Mouse (Mus musculus) liver, embryonic 14.5 days (tissue): ENCODE data around the gene Sp9. TPM values are rescaled to one million over a fixed set of nuclear protein-coding genes. Genes with fewer than 3 reads are reported as not detected.

ENCODE experiments used
- ATAC-seq: fragments of 200-750 bp; cut with Nextera tagmentation; 2 replicates; pipeline ENCODE4 v1.8.0; 2017; ENCODE audit warnings: moderate number of reproducible peaks, mild to moderate bottlenecking, moderate library complexity; ENCODE audit not compliant: insufficient read depth
- DNase-seq, 3 experiments: peaks; one replicate each; pipeline ENCODE4 v3.0.0-alpha.2; 2012 to 2013; ENCODE audit warnings: low read depth in 3 of 3, low spot score in 3 of 3
- H3K27ac ChIP-seq: fragments of 300-500 bp; sonication (generic); 2 replicates; pipeline ENCODE4 v1.5.1; 2014; ENCODE audit warnings: moderate library complexity, mild to moderate bottlenecking, control low read depth, inconsistent platforms
- H3K27me3 ChIP-seq: fragments of 300-500 bp; sonication (generic); 2 replicates; pipeline ENCODE4 v1.6.1; 2014; ENCODE audit warnings: mild to moderate bottlenecking, low read length, moderate library complexity; ENCODE audit not compliant: control insufficient read depth, insufficient read depth
- H3K36me3 ChIP-seq: fragments of 300-500 bp; sonication (generic); replicated peaks from 2 replicates; pipeline ENCODE4 v1.6.1; 2014; ENCODE audit warnings: low read depth; ENCODE audit not compliant: control insufficient read depth, insufficient read depth
- H3K4me1 ChIP-seq, 2 experiments: fragments of 200-500 bp in 1 of 2; fragments of 300-500 bp in 1 of 2; sonication (generic) in 1 of 2; replicated peaks; 2 replicates each; pipeline ENCODE4 v1.6.1; 2012 to 2014; ENCODE audit warnings: antibody characterized with exemption in 1 of 2, inconsistent platforms in 1 of 2, low read length in 1 of 2; ENCODE audit not compliant: control insufficient read depth in 2 of 2, insufficient read depth in 2 of 2
- H3K4me2 ChIP-seq: fragments of 300-500 bp; sonication (generic); 2 replicates; pipeline ENCODE4 v1.6.1; 2014; ENCODE audit warnings: low read depth, mild to moderate bottlenecking, control low read depth, moderate library complexity
- H3K4me3 ChIP-seq, 2 experiments: fragments of 200-500 bp in 1 of 2; fragments of 300-500 bp in 1 of 2; sonication (generic) in 1 of 2; 2 replicates each; pipeline ENCODE4 v1.5.1; 2012 to 2014; ENCODE audit warnings: low read depth in 2 of 2, low read length in 2 of 2, mild to moderate bottlenecking in 2 of 2, control low read depth in 1 of 2, inconsistent platforms in 1 of 2, moderate library complexity in 1 of 2; ENCODE audit not compliant: insufficient read depth in 1 of 2
- H3K9ac ChIP-seq: fragments of 300-500 bp; sonication (generic); replicated peaks from 2 replicates; pipeline ENCODE4 v1.6.1; 2014; ENCODE audit warnings: mild to moderate bottlenecking, control low read depth, moderate library complexity
- H3K9me3 ChIP-seq: fragments of 300-500 bp; sonication (generic); 2 replicates; pipeline ENCODE4 v1.6.1; 2016; ENCODE audit warnings: low read length, mixed read lengths; ENCODE audit not compliant: control insufficient read depth
- CTCF ChIP-seq: IDR thresholded peaks from 2 replicates; pipeline ENCODE4 v1.5.1; 2016; ENCODE audit warnings: antibody characterized with exemption, low read depth, control low read depth
- EP300 ChIP-seq: IDR thresholded peaks from 2 replicates; pipeline ENCODE4 v1.6.1; 2016; ENCODE audit warnings: antibody characterized with exemption, low read depth
- WGBS: fragments of 180-500 bp; shearing (Covaris S2); extraction: QIAGEN DNeasy Blood & Tissue Kit; methylation state at CpG from one replicate; pipeline ENCODE4 v1.1.7; 2014; ENCODE audit not compliant: insufficient replicate concordance; 5-methylcytosine and 5-hydroxymethylcytosine counted together
- polyA plus RNA-seq, 2 experiments: library from polyadenylated mRNA; depleted of rRNA in 1 of 2; stranded (reverse) in 1 of 2; unstranded in 1 of 2; fragments of >200 nt; fragmentation: Nextera tagmentation in 1 of 2; extraction: Ambion mirVana in 1 of 2; gene quantifications; 2 replicates each; pipeline versions ENCODE4 v1.2.1 to v1.2.3; 2012 to 2014

Sp9 gene
- polyA plus RNA-seq, 2 experiments: 0.15 TPM; not detected in 1

DNA sequence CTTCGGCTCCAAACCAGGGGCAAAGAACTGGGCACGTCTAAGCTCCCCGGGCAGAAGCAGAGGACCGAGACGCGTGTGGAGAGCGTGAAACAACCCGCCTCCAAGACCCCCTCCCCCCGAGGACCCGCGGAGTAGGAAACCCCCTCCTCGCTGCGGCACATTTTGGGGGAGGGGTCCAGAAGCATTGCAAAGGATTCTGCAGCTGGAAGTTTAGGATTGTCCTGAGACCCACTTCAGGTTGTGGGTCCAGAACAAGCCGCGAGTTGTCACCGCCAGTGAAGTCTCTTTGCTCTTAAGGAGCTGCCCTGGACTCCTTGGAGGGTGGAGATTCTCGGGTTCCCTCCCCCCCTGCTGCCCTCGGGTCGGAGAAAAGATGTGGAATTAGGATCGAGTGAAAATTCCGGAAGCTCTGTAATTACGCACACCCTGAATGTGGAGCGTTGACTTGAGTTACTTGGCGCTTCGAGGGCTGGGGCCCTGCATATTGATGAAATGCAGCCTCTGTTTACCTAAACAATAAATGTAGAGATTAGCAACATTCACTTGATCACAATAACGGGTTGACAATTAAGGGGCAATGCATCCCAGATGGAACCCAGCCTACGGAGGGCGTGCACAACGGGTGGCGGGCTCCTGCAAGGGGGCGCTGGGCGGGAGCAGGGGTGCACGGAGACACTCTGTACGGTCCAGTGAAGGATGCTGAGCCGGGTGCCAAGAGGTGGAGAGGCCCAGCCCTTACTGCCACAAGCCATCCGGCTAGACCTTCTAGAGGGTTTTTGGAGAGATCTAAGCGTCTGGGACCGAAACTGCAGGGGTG is 7.7 kb upstream of the Sp9 start:
- no peak for TF ChIP-seq CTCF
- TF ChIP-seq EP300: no peak
- Histone ChIP-seq H3K27me3 (peaks cover 73% of the 10 kb centered on the region), H3K9ac (no peak overlapping the region), H3K4me2 (no peak overlapping the region; the same call in 1 of the 2 replicates), H3K36me3 (no peaks in the 10 kb centered on the region), H3K4me1 (no peaks in the 10 kb centered on the region; a peak in 1 of 4 replicates), H3K9me3 (no peaks in the 10 kb centered on the region), H3K4me3 (peak overlapping the region; percentile 6 to 14; a peak in 2 of 4 replicates), H3K27ac (no peak overlapping the region)
- DNase-seq (no peak), ATAC-seq (no peak)
- 3% methylated on average over 38 of the region's 38 CpGs for WGBS

DNA sequence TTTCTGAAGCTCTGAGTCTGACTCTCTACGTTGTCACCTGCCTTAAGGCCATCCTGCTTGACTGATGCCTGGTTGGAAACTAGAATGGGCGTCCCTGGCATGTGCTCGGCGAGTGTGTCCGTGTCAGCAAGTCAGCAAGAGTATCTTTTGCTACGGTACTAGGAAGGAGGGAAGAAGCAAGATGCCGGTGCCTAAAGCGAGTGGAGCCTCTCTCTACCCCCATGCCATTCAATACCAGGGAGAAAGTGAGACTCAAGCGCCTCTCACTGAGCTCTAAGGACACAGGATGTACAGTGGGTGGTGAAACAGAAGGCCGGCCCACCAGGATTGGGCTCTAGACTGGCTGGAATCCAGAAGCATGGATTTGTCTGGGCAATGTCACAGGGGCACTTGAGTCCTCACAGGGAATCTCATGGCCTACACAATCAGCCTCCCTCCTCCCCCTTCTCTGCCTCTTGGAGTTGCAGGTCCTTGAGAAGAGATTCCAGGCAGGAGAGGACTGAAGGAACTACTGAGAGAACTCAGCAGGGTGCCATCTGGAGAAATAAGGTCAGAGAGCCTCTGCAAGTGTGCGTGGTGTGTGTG is 7.0 kb upstream of the Sp9 start:
- DNase-seq: no peak
- peaks cover 77% of the 10 kb centered on the region for H3K27me3 ChIP-seq
- WGBS: 6% methylated on average over 11 of the region's 11 CpGs

DNA sequence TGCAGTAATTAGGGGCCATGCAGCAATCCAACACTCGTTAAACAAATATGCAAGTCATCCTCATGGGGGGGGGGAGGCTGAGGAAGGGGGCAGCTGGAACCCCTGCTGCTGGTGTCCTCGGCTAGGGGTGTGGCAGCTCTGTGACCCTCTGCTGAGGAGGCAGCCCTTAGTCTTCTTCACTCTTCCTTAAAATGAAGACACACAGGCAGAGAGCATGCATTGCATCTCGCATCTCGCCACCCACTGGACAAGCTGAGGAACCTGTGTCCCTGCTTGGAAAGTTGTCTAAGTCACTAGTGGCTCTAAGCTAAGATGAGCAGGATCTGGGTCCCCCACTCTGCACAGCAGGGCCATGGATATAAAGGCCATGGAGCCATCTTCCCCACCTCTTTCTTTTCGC is 5.7 kb upstream of the Sp9 start:
- Histone ChIP-seq H3K36me3 (no peaks in the 10 kb centered on the region), H3K4me3 (no peak overlapping the region), H3K27me3 (peaks cover 90% of the 10 kb centered on the region), H3K9me3 (no peaks in the 10 kb centered on the region), H3K4me2 (no peak overlapping the region), H3K27ac (no peak overlapping the region), H3K4me1 (peaks cover 0 to 2% of the 10 kb centered on the region in 2 experiments; a peak in 1 of 4 replicates), H3K9ac (no peak overlapping the region)
- TF ChIP-seq CTCF: 0 out of 2 replicates have a peak, but pooled peaks have one; percentile 33
- no peak for TF ChIP-seq EP300
- WGBS: 3% methylated on average over 5 of the region's 5 CpGs
- no peak for DNase-seq
- ATAC-seq: no peak

More for the DNA sequence above, 7.0 kb upstream of the Sp9 start:
- ATAC-seq: no peak
- Histone ChIP-seq H3K9ac (no peak overlapping the region), H3K27ac (no peak overlapping the region), H3K4me2 (no peak overlapping the region), H3K9me3 (no peaks in the 10 kb centered on the region), H3K4me3 (no peak overlapping the region), H3K36me3 (no peaks in the 10 kb centered on the region), H3K4me1 (no peaks in the 10 kb centered on the region; a peak in 1 of 4 replicates)
- no peak for TF ChIP-seq CTCF
- no peak for TF ChIP-seq EP300

DNA sequence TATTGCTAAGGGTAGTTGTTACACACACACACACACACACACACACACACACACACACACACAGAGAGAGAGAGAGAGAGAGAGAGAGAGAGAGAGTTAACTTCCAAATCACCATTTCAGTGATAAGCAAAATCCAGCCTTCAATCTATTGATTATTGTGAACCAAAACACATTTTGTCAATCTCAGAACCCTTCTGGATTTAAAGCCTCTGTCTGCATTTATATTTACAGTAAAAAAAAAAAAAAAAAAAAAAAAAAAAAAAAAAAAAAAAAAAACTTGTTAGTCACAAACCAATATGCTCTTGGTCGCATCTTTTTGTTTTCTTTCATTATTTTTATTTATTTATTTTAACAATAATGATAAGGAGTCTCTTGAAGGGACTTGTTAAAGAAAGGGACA is 5.1 kb upstream of the Sp9 start:
- H3K9me3 ChIP-seq: no peaks in the 10 kb centered on the region
- no peaks in the 10 kb centered on the region for H3K36me3 ChIP-seq
- H3K27me3 ChIP-seq: peaks cover 96% of the 10 kb centered on the region
- no peak for ATAC-seq
- H3K27ac ChIP-seq: no peak overlapping the region
- H3K4me1 ChIP-seq: peaks cover 0 to 2% of the 10 kb centered on the region in 2 experiments; a peak in 1 of 4 replicates
- H3K4me3 ChIP-seq: no peak overlapping the region
- WGBS: 30% methylated on average over 1 of the region's 1 CpGs
- no peak overlapping the region for H3K9ac ChIP-seq
- TF ChIP-seq EP300: no peak
- TF ChIP-seq CTCF: no peak
- DNase-seq: no peak
- H3K4me2 ChIP-seq: no peak overlapping the region

DNA sequence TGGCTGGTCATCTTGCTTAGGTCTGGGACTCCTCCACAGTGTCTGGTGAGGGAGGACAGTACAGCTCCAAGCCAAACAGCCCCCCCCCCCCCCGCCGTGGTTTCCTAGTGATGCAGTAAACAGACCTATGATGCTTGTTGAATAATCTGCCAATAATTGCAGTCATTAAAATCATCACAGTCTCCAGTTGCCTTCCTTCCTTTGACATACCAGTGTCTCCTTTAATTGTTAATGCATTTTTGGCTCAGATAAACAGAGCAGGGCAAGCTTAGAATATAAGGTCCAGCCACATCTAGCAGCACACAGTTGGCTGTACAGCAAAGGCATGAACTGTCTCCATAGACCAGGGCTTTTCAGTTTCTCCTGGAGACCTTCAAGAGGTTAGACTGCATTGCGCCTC is 4.5 kb upstream of the Sp9 start:
- TF ChIP-seq CTCF: no peak
- TF ChIP-seq EP300: no peak
- Histone ChIP-seq H3K27me3 (peaks cover 96% of the 10 kb centered on the region), H3K4me3 (no peak overlapping the region), H3K4me1 (peaks cover 0 to 2% of the 10 kb centered on the region in 2 experiments; a peak in 2 of 4 replicates), H3K4me2 (no peak overlapping the region), H3K36me3 (no peaks in the 10 kb centered on the region), H3K9ac (no peak overlapping the region), H3K27ac (no peak overlapping the region), H3K9me3 (no peaks in the 10 kb centered on the region)
- ATAC-seq: no peak
- DNase-seq: no peak
- 25% methylated on average over 3 of the region's 3 CpGs for WGBS
